Mouse (Mus musculus): ENCODE data around the gene Tma7. TPM values are rescaled to one million over a fixed set of nuclear protein-coding genes. Genes with fewer than 3 reads are reported as not detected.

The Tma7 gene
- polyA plus RNA-seq, 1 experiment from 2014 or later = 733 TPM

DNA sequence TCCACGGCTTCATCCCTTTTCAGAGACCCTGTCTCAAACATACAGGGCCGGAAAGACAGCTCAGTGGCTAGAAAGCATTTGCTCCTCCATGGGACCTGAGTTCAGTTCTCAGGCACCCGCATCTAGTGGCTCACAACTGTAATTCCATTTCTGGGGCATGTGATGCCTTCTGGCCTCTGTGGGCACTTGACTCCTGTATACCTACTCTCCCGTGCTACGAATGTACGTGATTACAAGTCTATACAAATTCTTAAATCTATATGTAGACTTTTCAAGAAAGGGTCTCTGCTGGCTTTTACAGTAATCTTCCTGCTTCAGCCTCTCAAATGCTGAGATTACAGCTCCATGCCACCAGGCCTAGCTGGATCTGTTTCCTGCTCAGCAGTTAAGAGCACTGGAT is 38.6 kb upstream of the Tma7 start:
- 92% methylated on average over 6 of the region's 6 CpGs for WGBS
- peaks cover 46% of the 10 kb centered on the region for H3K36me3 ChIP-seq (ENCODE audit: control insufficient read depth, insufficient read depth, low read length)
- H3K4me2 ChIP-seq (ENCODE audit: low read length) = no peak overlapping the region
- no peak overlapping the region for H3K9ac ChIP-seq (replicated peaks; ENCODE audit: low read length)
- no peak overlapping the region for H3K27ac ChIP-seq (replicated peaks; ENCODE audit: low read depth, low read length)
- H3K4me1 ChIP-seq (ENCODE audit: control insufficient read depth, insufficient read depth, low read length) = no peaks in the 10 kb centered on the region
- no peaks in the 10 kb centered on the region for H3K27me3 ChIP-seq (ENCODE audit: control insufficient read depth, insufficient read depth, low read length)
- H3K4me3 ChIP-seq (replicated peaks; ENCODE audit: low read depth, low read length) = no peak overlapping the region
- ATAC-seq (ENCODE audit: low FRiP score, low TSS enrichment) = no peak
- no peak for DNase-seq
- H3K9me3 ChIP-seq (ENCODE audit: control insufficient read depth, low read length) = no peaks in the 10 kb centered on the region

- 94% methylated on average over 9 of the region's 9 CpGs for WGBS
- no peaks in the 10 kb centered on the region for H3K27me3 ChIP-seq (ENCODE audit: control insufficient read depth, insufficient read depth, low read length)
- no peak overlapping the region for H3K9ac ChIP-seq (replicated peaks; ENCODE audit: low read length)
- ATAC-seq (ENCODE audit: low FRiP score, low TSS enrichment) (no peak), DNase-seq (no peak)
- H3K4me3 ChIP-seq (replicated peaks; ENCODE audit: low read depth, low read length) = no peak overlapping the region
- no peaks in the 10 kb centered on the region for H3K9me3 ChIP-seq (ENCODE audit: control insufficient read depth, low read length)
- H3K4me1 ChIP-seq (ENCODE audit: control insufficient read depth, insufficient read depth, low read length) = no peaks in the 10 kb centered on the region
- H3K4me2 ChIP-seq (ENCODE audit: low read length) = no peak overlapping the region
- H3K27ac ChIP-seq (replicated peaks; ENCODE audit: low read depth, low read length) = no peak overlapping the region
- H3K36me3 ChIP-seq (ENCODE audit: control insufficient read depth, insufficient read depth, low read length) = peaks cover 60% of the 10 kb centered on the region
Measured at GRCm38 (mm10) chr9:109119571-109119970, 37.2 kb upstream of the Tma7 start.

DNA sequence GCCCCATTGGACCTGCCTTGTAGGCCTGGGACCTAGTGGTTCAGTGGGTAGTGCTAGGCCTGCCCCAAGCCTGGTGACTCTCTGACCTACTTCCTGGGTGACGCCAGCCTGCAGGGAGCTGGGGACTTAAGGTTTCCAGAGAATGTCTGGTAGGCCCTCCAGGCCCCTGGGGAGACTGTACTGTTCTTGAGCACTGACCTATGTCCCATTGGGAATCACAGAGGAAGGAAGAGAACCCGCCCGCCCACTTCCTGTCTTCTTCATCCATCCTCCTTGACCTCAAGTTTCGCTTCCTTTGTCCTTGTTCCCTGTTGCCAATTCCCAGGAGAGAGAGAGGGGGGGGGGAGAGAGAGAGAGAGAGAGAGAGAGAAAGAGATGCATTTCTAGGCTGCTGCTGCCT is 35.7 kb upstream of the Tma7 start:
- Histone ChIP-seq H3K9me3 (ENCODE audit: control insufficient read depth, low read length) (no peaks in the 10 kb centered on the region), H3K27me3 (ENCODE audit: control insufficient read depth, insufficient read depth, low read length) (no peaks in the 10 kb centered on the region), H3K27ac (replicated peaks; ENCODE audit: low read depth, low read length) (no peak overlapping the region), H3K4me3 (replicated peaks; ENCODE audit: low read depth, low read length) (no peak overlapping the region), H3K4me1 (ENCODE audit: control insufficient read depth, insufficient read depth, low read length) (no peaks in the 10 kb centered on the region), H3K4me2 (ENCODE audit: low read length) (no peak overlapping the region), H3K9ac (replicated peaks; ENCODE audit: low read length) (no peak overlapping the region), H3K36me3 (ENCODE audit: control insufficient read depth, insufficient read depth, low read length) (peaks cover 75% of the 10 kb centered on the region)
- ATAC-seq (ENCODE audit: low FRiP score, low TSS enrichment) = no peak
- DNase-seq = no peak
- WGBS = 93% methylated on average over 4 of the region's 4 CpGs

DNA sequence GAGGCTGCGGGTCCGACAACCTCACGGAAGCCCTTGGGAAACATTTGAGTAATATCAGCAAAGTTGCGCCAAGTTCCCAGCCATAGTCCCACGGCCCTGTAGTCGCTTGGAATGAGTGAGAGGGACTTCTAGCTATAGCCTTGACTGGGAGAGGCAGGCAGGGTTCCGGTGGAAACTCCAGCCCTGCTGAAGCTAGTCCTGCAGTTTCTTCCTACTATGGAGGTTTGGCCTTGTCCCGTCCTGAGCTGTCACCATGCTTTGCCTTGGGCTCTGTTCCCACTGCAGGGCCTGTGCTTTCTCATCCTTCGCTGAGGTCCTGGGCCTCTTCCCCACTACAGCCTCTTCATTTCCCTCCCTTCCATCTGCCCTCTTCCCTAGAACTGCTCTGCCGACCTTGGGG is 33.8 kb upstream of the Tma7 start:
- DNase-seq (no peak), ATAC-seq (ENCODE audit: low FRiP score, low TSS enrichment) (no peak)
- no peaks in the 10 kb centered on the region for H3K27me3 ChIP-seq (ENCODE audit: control insufficient read depth, insufficient read depth, low read length)
- no peak overlapping the region for H3K4me3 ChIP-seq (replicated peaks; ENCODE audit: low read depth, low read length)
- H3K4me1 ChIP-seq (ENCODE audit: control insufficient read depth, insufficient read depth, low read length) = no peaks in the 10 kb centered on the region
- H3K4me2 ChIP-seq (ENCODE audit: low read length) = no peak overlapping the region
- H3K36me3 ChIP-seq (ENCODE audit: control insufficient read depth, insufficient read depth, low read length) = peaks cover 94% of the 10 kb centered on the region
- no peaks in the 10 kb centered on the region for H3K9me3 ChIP-seq (ENCODE audit: control insufficient read depth, low read length)
- 94% methylated on average over 10 of the region's 10 CpGs for WGBS
- H3K27ac ChIP-seq (replicated peaks; ENCODE audit: low read depth, low read length) = no peak overlapping the region
- no peak overlapping the region for H3K9ac ChIP-seq (replicated peaks; ENCODE audit: low read length)

DNA sequence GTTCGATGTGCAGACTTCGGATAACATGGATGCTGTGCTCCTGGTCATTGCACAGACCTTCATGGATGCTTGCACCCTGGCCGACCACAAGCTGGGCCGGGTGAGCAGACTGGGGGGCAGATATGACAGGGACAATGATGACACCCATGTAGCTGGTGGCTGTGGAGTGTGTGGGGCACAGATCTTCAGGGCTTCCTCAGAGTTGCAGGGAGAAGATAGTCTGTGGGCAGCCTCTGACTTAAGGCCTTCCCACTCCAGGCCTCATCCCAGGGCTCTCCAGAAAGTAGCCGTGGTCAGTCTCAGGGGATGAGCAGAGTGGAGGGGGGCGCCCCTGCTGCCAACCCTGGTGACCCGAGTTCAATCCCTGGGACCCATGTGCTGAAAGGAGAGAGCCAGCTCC is 32.5 kb upstream of the Tma7 start:
- Histone ChIP-seq H3K4me3 (replicated peaks; ENCODE audit: low read depth, low read length) (no peak overlapping the region), H3K9ac (replicated peaks; ENCODE audit: low read length) (no peak overlapping the region), H3K36me3 (ENCODE audit: control insufficient read depth, insufficient read depth, low read length) (peaks cover 100% of the 10 kb centered on the region), H3K27ac (replicated peaks; ENCODE audit: low read depth, low read length) (no peak overlapping the region), H3K27me3 (ENCODE audit: control insufficient read depth, insufficient read depth, low read length) (no peaks in the 10 kb centered on the region), H3K4me2 (ENCODE audit: low read length) (no peak overlapping the region), H3K9me3 (ENCODE audit: control insufficient read depth, low read length) (no peaks in the 10 kb centered on the region), H3K4me1 (ENCODE audit: control insufficient read depth, insufficient read depth, low read length) (no peaks in the 10 kb centered on the region)
- ATAC-seq (ENCODE audit: low FRiP score, low TSS enrichment) = no peak
- DNase-seq = no peak
- WGBS = 92% methylated on average over 7 of the region's 7 CpGs

DNA sequence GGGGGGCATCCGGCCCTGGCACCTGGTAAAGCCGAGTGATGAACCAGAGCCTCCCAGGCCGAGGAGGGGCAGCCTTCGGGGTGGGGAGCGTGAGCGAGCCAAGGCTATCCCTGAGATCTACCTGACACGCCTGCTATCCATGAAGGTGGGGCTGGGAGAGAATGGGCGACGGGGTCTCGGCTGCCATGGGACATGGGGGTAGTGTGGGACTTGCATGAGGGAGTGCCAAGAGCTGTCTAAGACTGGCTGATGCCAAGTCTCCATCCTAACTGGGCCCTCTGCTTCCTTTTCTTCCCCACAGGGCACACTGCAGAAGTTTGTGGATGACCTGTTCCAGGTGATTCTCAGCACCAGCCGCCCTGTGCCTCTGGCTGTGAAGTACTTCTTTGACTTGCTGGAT is 31.9 kb upstream of the Tma7 start:
- Histone ChIP-seq H3K4me3 (replicated peaks; ENCODE audit: low read depth, low read length) (no peak overlapping the region), H3K4me1 (ENCODE audit: control insufficient read depth, insufficient read depth, low read length) (no peaks in the 10 kb centered on the region), H3K27me3 (ENCODE audit: control insufficient read depth, insufficient read depth, low read length) (no peaks in the 10 kb centered on the region), H3K4me2 (ENCODE audit: low read length) (no peak overlapping the region), H3K9ac (replicated peaks; ENCODE audit: low read length) (no peak overlapping the region), H3K9me3 (ENCODE audit: control insufficient read depth, low read length) (no peaks in the 10 kb centered on the region), H3K27ac (replicated peaks; ENCODE audit: low read depth, low read length) (no peak overlapping the region), H3K36me3 (ENCODE audit: control insufficient read depth, insufficient read depth, low read length) (peaks cover 100% of the 10 kb centered on the region)
- ATAC-seq (ENCODE audit: low FRiP score, low TSS enrichment) (no peak), DNase-seq (no peak)
- WGBS = 95% methylated on average over 11 of the region's 11 CpGs

- H3K9ac ChIP-seq (replicated peaks; ENCODE audit: low read length) = no peak overlapping the region
- no peaks in the 10 kb centered on the region for H3K9me3 ChIP-seq (ENCODE audit: control insufficient read depth, low read length)
- H3K36me3 ChIP-seq (ENCODE audit: control insufficient read depth, insufficient read depth, low read length) = peaks cover 100% of the 10 kb centered on the region
- DNase-seq = no peak
- H3K4me3 ChIP-seq (replicated peaks; ENCODE audit: low read depth, low read length) = no peak overlapping the region
- H3K27me3 ChIP-seq (ENCODE audit: control insufficient read depth, insufficient read depth, low read length) = no peaks in the 10 kb centered on the region
- no peaks in the 10 kb centered on the region for H3K4me1 ChIP-seq (ENCODE audit: control insufficient read depth, insufficient read depth, low read length)
- no peak overlapping the region for H3K4me2 ChIP-seq (ENCODE audit: low read length)
- no peak overlapping the region for H3K27ac ChIP-seq (replicated peaks; ENCODE audit: low read depth, low read length)
- WGBS = 92% methylated on average over 8 of the region's 8 CpGs
- no peak for ATAC-seq (ENCODE audit: low FRiP score, low TSS enrichment)
Measured at GRCm38 (mm10) chr9:109113331-109113730, 30.9 kb upstream of the Tma7 start.

GRCm38 (mm10) chr9:109111591-109111990 is 29.2 kb upstream of the Tma7 start:
- 96% methylated on average over 9 of the region's 9 CpGs for WGBS
- no peak overlapping the region for H3K27ac ChIP-seq (replicated peaks; ENCODE audit: low read depth, low read length)
- H3K4me3 ChIP-seq (replicated peaks; ENCODE audit: low read depth, low read length) = no peak overlapping the region
- H3K27me3 ChIP-seq (ENCODE audit: control insufficient read depth, insufficient read depth, low read length) = no peaks in the 10 kb centered on the region
- H3K4me2 ChIP-seq (ENCODE audit: low read length) = no peak overlapping the region
- peaks cover 99% of the 10 kb centered on the region for H3K36me3 ChIP-seq (ENCODE audit: control insufficient read depth, insufficient read depth, low read length)
- DNase-seq = no peak
- no peaks in the 10 kb centered on the region for H3K4me1 ChIP-seq (ENCODE audit: control insufficient read depth, insufficient read depth, low read length)
- H3K9me3 ChIP-seq (ENCODE audit: control insufficient read depth, low read length) = no peaks in the 10 kb centered on the region
- H3K9ac ChIP-seq (replicated peaks; ENCODE audit: low read length) = no peak overlapping the region
- ATAC-seq (ENCODE audit: low FRiP score, low TSS enrichment) = no peak

DNA sequence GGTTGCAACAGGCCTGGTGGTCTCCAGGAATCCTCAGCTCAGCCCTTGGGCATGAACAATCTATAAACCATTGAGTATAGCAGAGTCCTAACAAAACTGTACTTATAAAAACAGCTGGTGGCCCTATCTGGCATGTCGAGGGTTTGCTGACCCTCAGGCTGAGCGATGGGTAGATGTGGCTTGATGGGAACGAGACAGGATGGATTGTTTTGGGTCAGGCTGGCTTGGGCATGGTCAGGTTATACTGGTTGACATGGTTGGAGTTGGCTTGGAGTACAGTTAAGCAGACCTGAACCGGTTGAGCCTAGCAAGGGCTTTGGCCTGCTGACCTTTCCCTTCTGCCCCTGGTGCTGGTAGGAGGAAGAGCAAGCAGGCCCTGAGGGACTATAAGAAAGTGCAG is 28.7 kb upstream of the Tma7 start:
- WGBS = 91% methylated on average over 4 of the region's 4 CpGs
- ATAC-seq (ENCODE audit: low FRiP score, low TSS enrichment) = no peak

More for the DNA sequence above, 28.7 kb upstream of the Tma7 start:
- no peak overlapping the region for H3K9ac ChIP-seq (replicated peaks; ENCODE audit: low read length)
- no peak for DNase-seq
- no peak overlapping the region for H3K27ac ChIP-seq (replicated peaks; ENCODE audit: low read depth, low read length)
- H3K27me3 ChIP-seq (ENCODE audit: control insufficient read depth, insufficient read depth, low read length) = no peaks in the 10 kb centered on the region
- H3K4me1 ChIP-seq (ENCODE audit: control insufficient read depth, insufficient read depth, low read length) = no peaks in the 10 kb centered on the region
- no peak overlapping the region for H3K4me3 ChIP-seq (replicated peaks; ENCODE audit: low read depth, low read length)
- H3K9me3 ChIP-seq (ENCODE audit: control insufficient read depth, low read length) = no peaks in the 10 kb centered on the region
- no peak overlapping the region for H3K4me2 ChIP-seq (ENCODE audit: low read length)
- peaks cover 99% of the 10 kb centered on the region for H3K36me3 ChIP-seq (ENCODE audit: control insufficient read depth, insufficient read depth, low read length)

Measured in midbrain, embryonic 14.5 days (tissue).